ENCODE assay signal across 9 mouse cellular contexts in the genomic region with DNA sequence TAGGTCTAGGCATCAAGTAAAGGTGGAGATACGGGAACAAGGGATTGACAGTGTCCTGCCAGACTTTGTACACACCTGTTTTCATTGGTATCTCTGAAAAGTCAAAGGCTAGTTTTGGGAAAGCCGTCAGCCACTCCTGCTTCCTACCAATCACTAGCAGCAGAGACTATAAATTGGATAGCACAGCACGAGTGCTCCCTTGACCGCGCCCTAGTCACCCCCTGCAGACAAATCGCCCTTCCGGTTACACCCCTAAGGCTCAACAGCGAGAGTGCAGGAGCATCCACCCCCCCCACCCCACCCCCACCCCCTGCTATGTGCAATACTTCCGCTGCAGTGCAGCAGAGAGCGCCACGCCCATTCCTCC. TPM values are rescaled to one million over a fixed set of nuclear protein-coding genes. Genes with fewer than 3 reads are reported as not detected.
DNase-seq lines count a peak whose midpoint lies in the region; ATAC-seq and TF ChIP-seq lines count a peak whose summit lies in the region.
"Had no signal": no experiment of that assay in that cellular context is flagged by ENCODE, and none has a peak within 500 bp of the region (broad histone marks: within the 10 kb centered on the region; RNA-seq: fewer than 3 reads in every experiment).

No protein-coding gene starts in this region.

- H3K4me1 ChIP-seq in kidney, postnatal 0 days (replicated peaks; ENCODE audit: insufficient read depth, low read length), result peaks cover 12% of the 10 kb centered on the region; the same call in 1 of the 2 replicates
- H3K4me1 ChIP-seq in embryonic facial prominence, embryonic 11.5 days (ENCODE audit: control insufficient read depth, insufficient read depth, low read length), result peaks cover 3% of the 10 kb centered on the region; the same call in 1 of the 2 replicates
- peaks cover 7% of the 10 kb centered on the region for H3K4me1 ChIP-seq in intestine, embryonic 14.5 days (replicated peaks; ENCODE audit: control insufficient read depth, insufficient read depth, low read length)

- no peak for DNase-seq in kidney, postnatal 0 days (ENCODE audit: low spot score)
- DNase-seq in kidney, postnatal 4 days, result no peak
- DNase-seq in embryonic facial prominence, embryonic 11.5 days (ENCODE audit: low spot score), result no peak
- DNase-seq in intestine, embryonic 14.5 days (ENCODE audit: low spot score), result no peak
- no peak for DNase-seq in thymus, postnatal 36 days
- no peak for DNase-seq in kidney, adult 8-10 months

- H3ac ChIP-seq in myocyte (ENCODE audit: control insufficient read depth, insufficient read length), result peak overlapping the region; percentile 42

- no peak for TF ChIP-seq CTCF in kidney, postnatal 0 days (IDR thresholded peaks at IDR 0.05; ENCODE audit: low read depth)

- no peaks in the 10 kb centered on the region for H3K9me3 ChIP-seq in kidney, postnatal 0 days (replicated peaks; ENCODE audit: low read length)
- H3K9me3 ChIP-seq in embryonic facial prominence, embryonic 11.5 days (replicated peaks; ENCODE audit: control insufficient read depth, low read length), result no peaks in the 10 kb centered on the region
- H3K9me3 ChIP-seq in intestine, embryonic 14.5 days (ENCODE audit: control insufficient read depth, low read length), result no peaks in the 10 kb centered on the region

- peaks cover 9% of the 10 kb centered on the region for H3K79me2 ChIP-seq in myocyte (ENCODE audit: control insufficient read depth, insufficient read depth)

- peak overlapping the region; percentile 97 for H3K27ac ChIP-seq in kidney, postnatal 0 days
- peak overlapping the region; percentile 53 for H3K27ac ChIP-seq in embryonic facial prominence, embryonic 11.5 days (replicated peaks; ENCODE audit: low read depth, low read length)
- peak overlapping the region; percentile 95 for H3K27ac ChIP-seq in intestine, embryonic 14.5 days (ENCODE audit: low read depth)

- WGBS in kidney, postnatal 0 days, result under 1% methylated on average over 11 of the region's 11 CpGs
- WGBS in embryonic facial prominence, embryonic 11.5 days, result 3% methylated on average over 11 of the region's 11 CpGs
- WGBS in intestine, embryonic 14.5 days, result under 1% methylated on average over 11 of the region's 11 CpGs

- peak overlapping the region; percentile 54 for H3K4me2 ChIP-seq in kidney, postnatal 0 days (ENCODE audit: low read length)
- peak overlapping the region; percentile 38 for H3K4me2 ChIP-seq in embryonic facial prominence, embryonic 11.5 days (ENCODE audit: low read depth, low read length)
- peak overlapping the region; percentile 98 for H3K4me2 ChIP-seq in intestine, embryonic 14.5 days (ENCODE audit: low read length)
- peak overlapping the region; percentile 98 for H3K4me2 ChIP-seq in myocyte (ENCODE audit: low read depth)

- no peaks in the 10 kb centered on the region for H3K27me3 ChIP-seq in kidney, postnatal 0 days (ENCODE audit: insufficient read depth, low read length)
- no peaks in the 10 kb centered on the region; the same call in 1 of the 2 replicates for H3K27me3 ChIP-seq in embryonic facial prominence, embryonic 11.5 days (ENCODE audit: control insufficient read depth, insufficient read depth, low read length)
- H3K27me3 ChIP-seq in intestine, embryonic 14.5 days (replicated peaks; ENCODE audit: control insufficient read depth, insufficient read depth, low read length), result no peaks in the 10 kb centered on the region
- H3K27me3 ChIP-seq in myocyte (ENCODE audit: control insufficient read depth, insufficient read depth, insufficient read length), result no peaks in the 10 kb centered on the region

- H3K4me3 ChIP-seq in kidney, postnatal 0 days (replicated peaks; ENCODE audit: low read depth, low read length), result peak overlapping the region; percentile 55
- H3K4me3 ChIP-seq in embryonic facial prominence, embryonic 11.5 days (ENCODE audit: low read depth, low read length), result peak overlapping the region; percentile 66
- H3K4me3 ChIP-seq in intestine, embryonic 14.5 days (ENCODE audit: low read depth, low read length), result peak overlapping the region; percentile 62
- peak overlapping the region; percentile 38 for H3K4me3 ChIP-seq in myocyte

- ATAC-seq in kidney, postnatal 0 days (replicated peaks; ENCODE audit: low FRiP score, low read depth), result no peak
- ATAC-seq in embryonic facial prominence, embryonic 11.5 days (replicated peaks; ENCODE audit: insufficient number of reproducible peaks, low FRiP score, low TSS enrichment, low read depth), result no peak; the same call in 1 of the 2 replicates
- ATAC-seq in intestine, embryonic 14.5 days (replicated peaks; ENCODE audit: low FRiP score, low TSS enrichment, low read depth), result no peak; the same call in 1 of the 2 replicates
- ATAC-seq in erythroid progenitor cell, adult 5-6 weeks (replicated peaks; ENCODE audit: low FRiP score, poor library complexity, severe bottlenecking), result no peak

- TF ChIP-seq POLR2A in myocyte (IDR thresholded peaks at IDR 0.05; ENCODE audit: insufficient read length, low read depth), result peak; percentile 56

- H3K36me3 ChIP-seq in kidney, postnatal 0 days (ENCODE audit: insufficient read depth, low read length), result no peaks in the 10 kb centered on the region
- no peaks in the 10 kb centered on the region for H3K36me3 ChIP-seq in embryonic facial prominence, embryonic 11.5 days (replicated peaks; ENCODE audit: control insufficient read depth, insufficient read depth, low read depth, low read length)
- H3K36me3 ChIP-seq in intestine, embryonic 14.5 days (ENCODE audit: control insufficient read depth, insufficient read depth, low read length), result no peaks in the 10 kb centered on the region
- no peaks in the 10 kb centered on the region for H3K36me3 ChIP-seq in myocyte (ENCODE audit: control insufficient read depth, insufficient read depth)

- H3K9ac ChIP-seq in kidney, postnatal 0 days (ENCODE audit: low read depth, low read length), result peak overlapping the region; percentile 14; the same call in 1 of the 2 replicates
- peak overlapping the region; percentile 2 for H3K9ac ChIP-seq in embryonic facial prominence, embryonic 11.5 days (replicated peaks; ENCODE audit: low read length)
- peak overlapping the region; percentile 14; the same call in 1 of the 2 replicates for H3K9ac ChIP-seq in intestine, embryonic 14.5 days (ENCODE audit: low read length)

TF ChIP-seq in myocyte, 11 proteins besides CTCF, POLR2A, EP300 and RAD21:
- TF ChIP-seq MAX (IDR thresholded peaks at IDR 0.05; ENCODE audit: low read depth) (no peak), POLR2AphosphoS2 (IDR thresholded peaks at IDR 0.05; ENCODE audit: insufficient read length, low read depth) (peak; percentile 65)

RNA-seq across cellular contexts. Expression of gene Ssc4d, which starts 12.2 kb away (rescaled TPM):
- 6.7 and 7.5 TPM in 2 replicates for polyA plus RNA-seq in kidney, postnatal 0 days (2015; fragmentation: Nextera tagmentation; extraction: Ambion mirVana)
- polyA plus RNA-seq in embryonic facial prominence, embryonic 11.5 days (2014; fragmentation: Nextera tagmentation; extraction: Ambion mirVana), result 3.0 TPM in 2 replicates
- 2.1 and 2.9 TPM in 2 replicates for polyA plus RNA-seq in intestine, embryonic 14.5 days (2014; fragmentation: Nextera tagmentation; extraction: Ambion mirVana)
- polyA plus RNA-seq in myocyte (2012; fragmentation: generic; extraction: Trizol), result 2.4 TPM
- total RNA-seq in erythroid progenitor cell, adult 5-6 weeks (2015; ENCODE audit: low replicate concordance), result not detected in 2 replicates
- total RNA-seq in erythroid progenitor cell, adult 5-6 weeks (2017; ENCODE audit: low replicate concordance), result not detected in 2 replicates

RNA-seq across cellular contexts. Expression of gene Zp3, which starts 17.8 kb away (rescaled TPM):
- polyA plus RNA-seq in kidney, postnatal 0 days (2015; fragmentation: Nextera tagmentation; extraction: Ambion mirVana), result 0.13 and 0.16 TPM in 2 replicates
- 0.21 TPM in 1 of 2 replicates, not detected in the other for polyA plus RNA-seq in embryonic facial prominence, embryonic 11.5 days (2014; fragmentation: Nextera tagmentation; extraction: Ambion mirVana)
- polyA plus RNA-seq in intestine, embryonic 14.5 days (2014; fragmentation: Nextera tagmentation; extraction: Ambion mirVana), result not detected in 2 replicates
- 0.11 TPM for polyA plus RNA-seq in myocyte (2012; fragmentation: generic; extraction: Trizol)
- total RNA-seq in erythroid progenitor cell, adult 5-6 weeks (2015; ENCODE audit: low replicate concordance), result not detected in 2 replicates
- total RNA-seq in erythroid progenitor cell, adult 5-6 weeks (2017; ENCODE audit: low replicate concordance), result not detected in 2 replicates
- total RNA-seq: neutrophil, adult 5-6 weeks had no signal

RNA-seq across cellular contexts. Expression of gene Ywhag, which starts 27.7 kb away (rescaled TPM):
- polyA plus RNA-seq in kidney, postnatal 0 days (2015; fragmentation: Nextera tagmentation; extraction: Ambion mirVana), result 89.4 and 105 TPM in 2 replicates
- polyA plus RNA-seq in embryonic facial prominence, embryonic 11.5 days (2014; fragmentation: Nextera tagmentation; extraction: Ambion mirVana), result 132 and 133 TPM in 2 replicates
- 93.3 and 95.7 TPM in 2 replicates for polyA plus RNA-seq in intestine, embryonic 14.5 days (2014; fragmentation: Nextera tagmentation; extraction: Ambion mirVana)
- 244 TPM for polyA plus RNA-seq in myocyte (2012; fragmentation: generic; extraction: Trizol)
- 30.3 and 35.2 TPM in 2 replicates for total RNA-seq in erythroid progenitor cell, adult 5-6 weeks (2015; ENCODE audit: low replicate concordance)
- 11.6 and 12.2 TPM in 2 replicates for total RNA-seq in erythroid progenitor cell, adult 5-6 weeks (2017; ENCODE audit: low replicate concordance)

RNA-seq across cellular contexts. Expression of gene Dtx2, which starts 32.5 kb away (rescaled TPM):
- 21.8 and 22.7 TPM in 2 replicates for polyA plus RNA-seq in kidney, postnatal 0 days (2015; fragmentation: Nextera tagmentation; extraction: Ambion mirVana)
- polyA plus RNA-seq in embryonic facial prominence, embryonic 11.5 days (2014; fragmentation: Nextera tagmentation; extraction: Ambion mirVana), result 22.6 and 29.2 TPM in 2 replicates
- polyA plus RNA-seq in intestine, embryonic 14.5 days (2014; fragmentation: Nextera tagmentation; extraction: Ambion mirVana), result 23.2 and 24.6 TPM in 2 replicates
- 18.3 TPM for polyA plus RNA-seq in myocyte (2012; fragmentation: generic; extraction: Trizol)
- 1.8 and 3.8 TPM in 2 replicates for total RNA-seq in erythroid progenitor cell, adult 5-6 weeks (2015; ENCODE audit: low replicate concordance)
- total RNA-seq in erythroid progenitor cell, adult 5-6 weeks (2017; ENCODE audit: low replicate concordance), result 0.13 and 2.3 TPM in 2 replicates

Comparison
In these comparisons a context has a peak if more than half of its experiments do, and no peak if none do; other contexts are left out.
1. H3K4me2 ChIP-seq: peak in every context shown above with its lines; median percentile 98 in intestine, embryonic 14.5 days; 98 in myocyte; 54 in kidney, postnatal 0 days; 38 in embryonic facial prominence, embryonic 11.5 days.